Mouse (Mus musculus) lung, adult 2 months (tissue): ENCODE results near the gene Car5a.

ENCODE experiments used
- CTCF ChIP-seq: fragments of 200-500 bp; IDR thresholded peaks from 2 replicates; pipeline ENCODE4 v1.5.1; 2011; ENCODE audit warnings: mild to moderate bottlenecking, low read length, control low read depth; ENCODE audit not compliant: insufficient read depth
- POLR2A ChIP-seq: fragments of 200-500 bp; IDR thresholded peaks from 2 replicates; pipeline ENCODE4 v1.6.1; 2011; ENCODE audit warnings: low read depth, mild to moderate bottlenecking, control low read depth, low read length, borderline replicate concordance; ENCODE audit errors: extremely low read depth

GRCm38 (mm10) chr8:121985673-121986072 lies 41.0 kb upstream of the Car5a start:
- TF ChIP-seq CTCF (no peak), POLR2A (no peak)
